9 mouse cellular contexts compared by ENCODE assay signal in the genomic region with DNA sequence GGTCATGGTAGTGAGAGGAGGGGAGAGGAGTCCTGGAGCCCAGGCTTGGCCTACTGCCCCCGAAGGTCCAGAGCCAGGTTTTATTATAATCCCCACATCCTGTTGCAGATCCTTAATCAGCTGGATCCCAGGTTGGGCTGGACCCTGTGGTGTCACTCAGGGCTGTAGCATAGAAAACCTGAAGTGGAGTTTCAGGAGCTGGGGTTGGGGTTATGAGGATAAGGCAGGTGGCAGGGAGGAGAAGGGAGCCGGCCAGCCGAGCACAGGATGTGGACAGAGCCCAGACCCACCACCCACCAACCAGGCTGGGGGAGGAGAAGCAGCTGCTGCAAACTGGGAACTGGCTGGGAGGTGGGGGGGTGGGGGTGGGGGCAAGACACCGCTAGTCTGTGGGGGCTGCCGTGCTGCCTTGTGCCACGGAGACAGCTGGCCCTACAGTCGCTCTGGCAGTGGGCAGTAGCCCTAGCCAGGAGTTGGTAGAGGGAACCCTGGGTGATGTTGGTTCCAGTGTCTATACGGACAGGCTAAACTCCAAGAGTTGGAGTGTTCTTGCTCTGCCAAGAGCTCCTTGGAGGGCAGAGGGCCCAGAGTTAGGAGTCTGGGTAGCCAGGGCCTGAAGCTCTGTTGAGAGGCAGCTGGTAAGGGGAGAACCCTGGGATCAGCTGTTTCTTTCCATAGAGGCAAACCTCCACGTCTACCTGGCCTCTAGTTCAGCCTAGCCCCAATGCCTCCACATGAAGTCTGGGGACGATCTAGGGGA.
DNase-seq lines count a peak whose midpoint lies in the region; ATAC-seq lines count a peak whose summit lies in the region.
"Had no signal": no experiment of that assay in that cellular context is flagged by ENCODE, and none has a peak within 500 bp of the region (broad histone marks: within the 10 kb centered on the region; RNA-seq: fewer than 3 reads in every experiment).

No protein-coding gene starts in this region.

- peaks cover 15% of the 10 kb centered on the region for H3K4me1 ChIP-seq in forebrain, embryonic 15.5 days
- peaks cover 98% of the 10 kb centered on the region for H3K4me1 ChIP-seq in hindbrain, embryonic 10.5 days (replicated peaks)
- peaks cover 62% of the 10 kb centered on the region for H3K4me1 ChIP-seq in limb, embryonic 11.5 days (ENCODE audit: control insufficient read depth, insufficient read depth, low read length)
- H3K4me1 ChIP-seq in midbrain, embryonic 13.5 days (replicated peaks), result peaks cover 47% of the 10 kb centered on the region

- no peak overlapping the region for H3K9ac ChIP-seq in forebrain, embryonic 15.5 days (replicated peaks)
- no peak overlapping the region for H3K9ac ChIP-seq in limb, embryonic 11.5 days (ENCODE audit: low read length)
- H3K9ac ChIP-seq in midbrain, embryonic 13.5 days (replicated peaks), result no peak overlapping the region

- H3K4me3 ChIP-seq in forebrain, embryonic 15.5 days, result no peak overlapping the region
- H3K4me3 ChIP-seq in hindbrain, embryonic 10.5 days, result no peak overlapping the region
- no peak overlapping the region for H3K4me3 ChIP-seq in limb, embryonic 11.5 days (ENCODE audit: low read depth, low read length)
- no peak overlapping the region for H3K4me3 ChIP-seq in midbrain, embryonic 13.5 days (replicated peaks)
- H3K4me3 ChIP-seq: layer of hippocampus, adult 2 months had no signal

- no peaks in the 10 kb centered on the region for H3K9me3 ChIP-seq in forebrain, embryonic 15.5 days
- H3K9me3 ChIP-seq in hindbrain, embryonic 10.5 days, result no peaks in the 10 kb centered on the region
- H3K9me3 ChIP-seq in limb, embryonic 11.5 days (ENCODE audit: control insufficient read depth, low read length), result no peaks in the 10 kb centered on the region
- no peaks in the 10 kb centered on the region for H3K9me3 ChIP-seq in midbrain, embryonic 13.5 days

- H3K27me3 ChIP-seq in forebrain, embryonic 15.5 days, result peaks cover 3% of the 10 kb centered on the region; the same call in 1 of the 2 replicates
- peaks cover 98% of the 10 kb centered on the region for H3K27me3 ChIP-seq in hindbrain, embryonic 10.5 days (ENCODE audit: insufficient read depth, poor library complexity, severe bottlenecking)
- peaks cover 4% of the 10 kb centered on the region for H3K27me3 ChIP-seq in limb, embryonic 11.5 days (ENCODE audit: control insufficient read depth, insufficient read depth, low read length)
- H3K27me3 ChIP-seq in midbrain, embryonic 13.5 days, result peaks cover 74% of the 10 kb centered on the region

- no peak overlapping the region for H3K4me2 ChIP-seq in forebrain, embryonic 15.5 days (replicated peaks)
- H3K4me2 ChIP-seq in limb, embryonic 11.5 days (ENCODE audit: low read depth, severe bottlenecking), result no peak overlapping the region
- H3K4me2 ChIP-seq in midbrain, embryonic 13.5 days (replicated peaks), result 0 out of 2 replicates have a peak overlapping the region, but pooled peaks have one; percentile 11

- H3K27ac ChIP-seq in forebrain, embryonic 15.5 days (replicated peaks), result no peak overlapping the region
- H3K27ac ChIP-seq in hindbrain, embryonic 10.5 days, result peak overlapping the region; percentile 74
- no peak overlapping the region for H3K27ac ChIP-seq in limb, embryonic 11.5 days (replicated peaks; ENCODE audit: low read depth, low read length)
- peak overlapping the region; percentile 53; the same call in 1 of the 2 replicates for H3K27ac ChIP-seq in midbrain, embryonic 13.5 days
- H3K27ac ChIP-seq: layer of hippocampus, adult 2 months had no signal

- ATAC-seq in forebrain, embryonic 15.5 days (replicated peaks), result peak; percentile 62
- peak; percentile 76 for ATAC-seq in limb, embryonic 11.5 days (ENCODE audit: insufficient number of reproducible peaks, low FRiP score, low TSS enrichment, low read depth)
- peak; percentile 83 for ATAC-seq in midbrain, embryonic 13.5 days
- ATAC-seq in inflammation-experienced regulatory T-cells, adult 6 months, result no peak

- peak; percentile 32 for DNase-seq in thymus, postnatal 0 days (ENCODE audit: low spot score)
- DNase-seq in thymus, adult 18-20 months, result no peak
- peak; percentile 84 for DNase-seq in hindbrain, embryonic 10.5 days (ENCODE audit: low spot score)
- peak; percentile 90 for DNase-seq in limb, embryonic 11.5 days (ENCODE audit: low spot score)
- no peak for DNase-seq in natural killer cell, adult 2 months (ENCODE audit: low spot score in 2 of 2)

- no peaks in the 10 kb centered on the region for H3K36me3 ChIP-seq in forebrain, embryonic 15.5 days
- peaks cover 5% of the 10 kb centered on the region; the same call in 1 of the 2 replicates for H3K36me3 ChIP-seq in hindbrain, embryonic 10.5 days
- no peaks in the 10 kb centered on the region for H3K36me3 ChIP-seq in limb, embryonic 11.5 days (ENCODE audit: control insufficient read depth, insufficient read depth, low read length)
- H3K36me3 ChIP-seq in midbrain, embryonic 13.5 days, result no peaks in the 10 kb centered on the region

- 32% methylated on average over 10 of the region's 10 CpGs for WGBS in forebrain, embryonic 15.5 days
- 50% methylated on average over 10 of the region's 10 CpGs for WGBS in hindbrain, embryonic 10.5 days
- 43% methylated on average over 10 of the region's 10 CpGs for WGBS in limb, embryonic 11.5 days
- 36% methylated on average over 10 of the region's 10 CpGs for WGBS in midbrain, embryonic 13.5 days

Comparison
In these comparisons a context has a peak if more than half of its experiments do, and no peak if none do; other contexts are left out.
1. DNase-seq: peak in thymus, postnatal 0 days (single experiment), hindbrain, embryonic 10.5 days (single experiment) and limb, embryonic 11.5 days (single experiment); none in thymus, adult 18-20 months (0 of 2) and natural killer cell, adult 2 months (0 of 2).
2. H3K27ac ChIP-seq: peak in hindbrain, embryonic 10.5 days (single experiment) and midbrain, embryonic 13.5 days (single experiment); none in forebrain, embryonic 15.5 days (single experiment) and limb, embryonic 11.5 days (single experiment).